Mouse (Mus musculus) urinary bladder, postnatal 0 days (tissue): ENCODE data around the gene Wfdc16. TPM values are rescaled to one million over a fixed set of nuclear protein-coding genes. Genes with fewer than 3 reads are reported as not detected.

Source experiments
- polyA plus RNA-seq: library from polyadenylated mRNA; unstranded; fragments of >200 nt; fragmentation: Nextera tagmentation; extraction: Ambion mirVana; gene quantifications from 2 replicates; pipeline ENCODE4 v1.2.1, GENCODE M21; 2015

Wfdc16 gene
- not detected in 2 replicates for polyA plus RNA-seq

DNA sequence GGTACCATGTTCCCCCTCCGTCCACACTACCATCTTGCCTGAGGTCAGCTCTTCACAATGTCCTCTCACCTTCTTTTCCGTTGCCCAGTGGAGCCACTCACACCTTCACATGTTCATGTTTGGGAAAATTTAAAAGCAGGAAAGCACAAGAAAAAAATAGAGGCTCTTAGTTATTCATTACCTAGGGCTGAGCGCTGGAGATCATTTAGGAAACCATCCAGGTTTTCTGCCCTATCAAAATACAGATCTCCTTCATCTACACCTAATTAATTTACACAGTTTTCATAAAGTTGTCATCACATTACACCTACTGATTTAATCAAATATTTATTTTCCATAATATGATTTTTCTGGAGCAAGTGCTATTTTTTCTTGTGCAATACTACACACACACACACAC is at the start of gene Wfdc16:
Wfdc16 (minus strand) TSS at position 101 of the 400 bp plus-strand sequence.

DNA sequence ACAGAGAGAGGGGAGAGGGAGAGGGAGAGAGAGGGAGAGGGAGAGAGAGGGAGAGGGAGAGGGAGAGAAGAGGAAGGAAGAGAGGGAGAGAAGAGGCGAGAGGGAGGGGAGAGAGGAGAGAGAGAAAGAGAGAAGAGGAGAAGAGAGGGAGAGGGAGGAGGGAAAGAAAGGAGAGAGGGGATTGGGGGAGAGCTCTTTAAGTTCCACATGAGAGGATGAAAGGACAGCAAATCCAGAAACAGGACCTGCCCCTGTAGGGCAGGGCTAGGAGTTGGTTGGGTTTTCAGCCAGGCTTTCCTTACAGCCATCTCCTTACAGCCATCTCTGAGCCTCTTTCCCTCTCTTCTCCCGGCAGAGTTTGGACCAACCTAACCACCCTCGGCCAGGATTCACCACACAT is 46.2 kb upstream of the Wfdc16 start, which contains the start of gene Wfdc13:
Wfdc13 (plus strand) TSS at position 301 of the 400 bp plus-strand sequence.

DNA sequence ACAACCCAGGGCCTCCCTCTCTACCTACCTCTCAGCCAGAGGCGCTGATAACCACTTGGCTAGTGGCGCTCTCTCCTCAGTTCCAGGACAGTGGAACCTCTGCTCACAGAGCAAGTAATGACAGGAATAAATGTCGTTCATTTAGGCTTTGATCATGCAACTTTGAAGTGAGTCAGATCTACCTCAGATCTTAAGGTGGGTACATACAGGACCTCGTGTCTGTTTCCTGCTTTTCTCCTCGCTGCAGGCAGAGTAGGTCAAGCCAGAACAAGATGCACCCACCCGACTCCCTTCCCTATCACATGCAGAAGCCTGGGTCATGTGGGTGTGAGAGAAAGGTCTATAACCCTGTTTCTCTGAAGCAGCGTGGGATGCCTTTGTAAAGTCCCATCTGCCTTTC is 35.4 kb upstream of the Wfdc16 start, which contains the start of gene Wfdc11:
Wfdc11 (minus strand) TSS at position 101 of the 400 bp plus-strand sequence.

DNA sequence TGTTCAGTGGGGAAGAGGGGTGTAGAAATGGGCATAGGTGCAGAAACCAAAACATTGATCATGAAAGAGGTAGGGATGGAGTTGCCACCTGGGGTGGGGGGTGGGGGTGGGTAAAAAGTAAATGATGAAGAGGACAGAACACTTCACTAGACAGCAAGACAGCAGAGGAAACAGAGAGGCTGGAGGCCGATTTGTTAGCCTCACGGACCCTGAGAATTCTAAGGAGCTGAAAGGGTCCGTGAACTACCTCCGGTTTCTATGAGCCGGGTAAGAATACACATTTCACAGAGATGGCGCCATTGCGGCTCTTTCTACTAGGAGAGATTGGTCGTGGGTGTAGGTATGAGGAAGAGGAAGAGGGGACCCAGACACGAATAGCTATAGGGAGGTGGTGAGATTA is 17.9 kb upstream of the Wfdc16 start, which contains the start of gene Wfdc9:
Wfdc9 (minus strand) TSS at position 101 of the 400 bp plus-strand sequence.

DNA sequence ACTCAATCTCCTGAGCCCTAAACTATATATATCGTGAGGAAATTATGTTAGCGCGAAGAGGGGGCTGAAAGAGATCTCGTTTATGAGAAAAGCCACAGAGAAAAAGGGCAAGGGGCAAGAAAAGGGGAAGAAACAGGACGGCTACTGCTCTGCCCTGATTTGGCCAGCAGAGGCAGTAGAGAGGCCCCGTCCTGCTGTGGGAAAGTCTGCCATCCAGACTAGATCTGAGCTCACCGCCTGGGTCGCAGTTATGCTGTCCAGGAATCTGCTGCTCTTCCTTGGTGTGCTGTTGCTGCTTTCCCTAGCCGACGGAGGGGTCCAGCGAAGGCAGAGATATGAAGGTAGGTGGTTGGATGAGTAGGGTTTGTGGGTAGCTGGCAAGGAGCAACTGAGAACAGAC is 17.3 kb upstream of the Wfdc16 start, which contains the start of gene Wfdc10:
Wfdc10 (plus strand) TSS at position 189 of the 400 bp plus-strand sequence.

DNA sequence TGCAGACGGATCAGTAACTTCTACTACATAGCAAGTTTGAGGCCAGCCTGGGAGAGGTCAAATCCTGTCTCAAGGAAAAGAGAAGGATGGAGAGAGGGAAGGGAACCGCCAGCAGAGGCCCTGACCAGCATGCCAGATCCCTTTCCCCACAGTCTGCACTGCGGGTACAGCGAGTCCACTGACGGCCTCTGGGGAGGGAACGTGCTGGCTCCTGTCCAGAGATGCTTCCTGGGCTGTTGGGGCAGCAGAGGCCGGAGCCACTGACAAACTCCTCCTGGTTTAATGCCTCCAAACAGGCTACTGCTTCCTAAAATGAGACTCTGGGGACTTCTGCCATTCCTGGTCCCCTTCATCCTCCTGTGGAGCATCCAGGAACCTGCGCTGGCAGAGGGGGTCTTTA is 25.1 kb downstream of the Wfdc16 start, which contains the start of the genes Wfdc6b and Wfdc8:
Wfdc6b (plus strand) TSS at position 52 of the 400 bp plus-strand sequence.
Wfdc8 (minus strand) TSS at position 156 of the 400 bp plus-strand sequence.

DNA sequence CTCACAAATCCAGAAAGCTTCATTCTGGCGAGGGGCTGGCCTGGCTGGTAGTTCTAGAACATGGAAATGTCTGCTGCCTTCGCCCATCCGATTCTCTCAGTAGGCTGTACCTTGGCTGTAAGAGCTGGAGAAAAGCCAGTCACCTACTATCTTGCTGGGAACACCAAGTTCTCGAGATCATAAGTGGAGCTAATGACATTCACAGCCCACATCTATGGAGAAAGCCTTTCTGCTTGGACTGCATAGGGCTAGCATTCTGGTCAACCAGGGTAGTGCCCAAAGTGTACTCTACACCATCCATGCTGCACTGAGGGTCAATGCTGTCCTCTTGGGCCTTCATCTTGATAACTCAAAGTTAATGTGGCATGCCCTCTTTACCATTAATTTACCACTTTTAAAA is 45.1 kb downstream of the Wfdc16 start, which contains the start of gene Eppin:
Eppin (minus strand) TSS at position 101 of the 400 bp plus-strand sequence.

DNA sequence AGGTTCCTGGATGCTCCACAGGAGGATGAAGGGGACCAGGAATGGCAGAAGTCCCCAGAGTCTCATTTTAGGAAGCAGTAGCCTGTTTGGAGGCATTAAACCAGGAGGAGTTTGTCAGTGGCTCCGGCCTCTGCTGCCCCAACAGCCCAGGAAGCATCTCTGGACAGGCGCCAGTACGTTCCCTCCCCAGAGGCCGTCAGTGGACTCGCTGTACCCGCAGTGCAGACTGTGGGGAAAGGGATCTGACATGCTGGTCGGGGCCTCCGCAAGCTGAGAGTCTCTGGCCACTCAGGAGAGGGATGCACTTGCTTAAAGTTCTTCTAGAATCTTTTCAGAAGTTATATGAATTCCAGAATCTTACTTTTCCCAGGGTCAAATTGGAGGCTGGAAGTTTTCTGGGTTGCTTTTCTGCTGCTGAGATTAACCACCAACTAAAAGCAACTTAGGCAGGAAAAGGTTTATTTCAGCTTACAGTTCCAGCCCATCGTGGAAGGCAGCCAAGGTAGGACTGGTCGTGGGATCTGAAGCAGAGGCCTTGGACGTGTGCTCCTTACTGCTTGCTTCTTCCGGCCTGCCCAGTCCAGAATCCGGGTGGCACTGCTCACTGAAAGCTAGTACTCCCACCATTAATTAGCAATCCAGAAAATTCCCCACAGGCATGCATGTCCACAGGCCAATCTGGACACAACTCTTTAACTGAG is 53.4 kb downstream of the Wfdc16 start, which contains the start of gene Wfdc6a:
Wfdc6a (minus strand) TSS at position 423 of the 701 bp plus-strand sequence.

Other genes starting within 250 kb of the Wfdc16 start
- 15.5 and 29.0 TPM in 2 replicates for gene Slpi, start 249.7 kb downstream of the Wfdc16 start, polyA plus RNA-seq
- gene Rbpjl, start 235.7 kb downstream of the Wfdc16 start, polyA plus RNA-seq, result 0.08 and 0.10 TPM in 2 replicates
- gene Matn4, start 233.6 kb downstream of the Wfdc16 start, polyA plus RNA-seq, result 1.9 and 2.2 TPM in 2 replicates
- 201 and 220 TPM in 2 replicates for gene Sdc4, start 194.9 kb downstream of the Wfdc16 start, polyA plus RNA-seq
- 58.1 and 67.9 TPM in 2 replicates for gene Sys1, start 181.8 kb downstream of the Wfdc16 start, polyA plus RNA-seq
- gene Gm20458, start 177.8 kb downstream of the Wfdc16 start, polyA plus RNA-seq, result 31.1 and 41.5 TPM in 2 replicates
- gene Trp53tg5, start 165.1 kb downstream of the Wfdc16 start, polyA plus RNA-seq, result not detected in 2 replicates
- 135 and 147 TPM in 2 replicates for gene Dbndd2, start 152.7 kb downstream of the Wfdc16 start, polyA plus RNA-seq
- gene Pigt, start 141.3 kb downstream of the Wfdc16 start, polyA plus RNA-seq, result 53.3 and 56.6 TPM in 2 replicates
- 273 and 294 TPM in 2 replicates for gene Wfdc2, start 76.4 kb downstream of the Wfdc16 start, polyA plus RNA-seq
- gene Spint3, start 65.3 kb downstream of the Wfdc16 start, polyA plus RNA-seq, result 1.4 and 1.5 TPM in 2 replicates
- 1.3 and 1.4 TPM in 2 replicates for gene Wfdc6a, start 53.3 kb downstream of the Wfdc16 start, polyA plus RNA-seq
- gene Eppin, start 45.2 kb downstream of the Wfdc16 start, polyA plus RNA-seq, result not detected in 2 replicates
- not detected in 2 replicates for gene Wfdc6b, start 25.3 kb downstream of the Wfdc16 start, polyA plus RNA-seq
- not detected in 2 replicates for gene Wfdc8, start 25.2 kb downstream of the Wfdc16 start, polyA plus RNA-seq
- 3.2 and 5.3 TPM in 2 replicates for gene Wfdc10, start 17.2 kb upstream of the Wfdc16 start, polyA plus RNA-seq
- gene Wfdc9, start 17.8 kb upstream of the Wfdc16 start, polyA plus RNA-seq, result not detected in 2 replicates
- not detected in 2 replicates for gene Wfdc11, start 35.3 kb upstream of the Wfdc16 start, polyA plus RNA-seq
- gene Wfdc13, start 46.3 kb upstream of the Wfdc16 start, polyA plus RNA-seq, result 2.9 and 4.6 TPM in 2 replicates
- gene Spint4, start 59.7 kb upstream of the Wfdc16 start, polyA plus RNA-seq, result not detected in 2 replicates
- not detected in 2 replicates for gene Spint5, start 76.5 kb upstream of the Wfdc16 start, polyA plus RNA-seq
- 1.6 and 1.7 TPM in 2 replicates for gene Wfdc3, start 107.1 kb upstream of the Wfdc16 start, polyA plus RNA-seq
- 38.2 and 48.9 TPM in 2 replicates for gene Dnttip1, start 107.2 kb upstream of the Wfdc16 start, polyA plus RNA-seq
- gene Ube2c, start 131.1 kb upstream of the Wfdc16 start, polyA plus RNA-seq, result 75.7 and 102 TPM in 2 replicates
- gene Tnnc2, start 141.2 kb upstream of the Wfdc16 start, polyA plus RNA-seq, result 383 and 450 TPM in 2 replicates
- 26.2 and 28.0 TPM in 2 replicates for gene Snx21, start 147.0 kb upstream of the Wfdc16 start, polyA plus RNA-seq
- gene Acot8, start 166.1 kb upstream of the Wfdc16 start, polyA plus RNA-seq, result 16.3 and 19.9 TPM in 2 replicates
- 5.0 and 5.7 TPM in 2 replicates for gene Zswim3, start 166.3 kb upstream of the Wfdc16 start, polyA plus RNA-seq
- 11.9 and 12.0 TPM in 2 replicates for gene Zswim1, start 183.9 kb upstream of the Wfdc16 start, polyA plus RNA-seq
- gene Spata25, start 189.7 kb upstream of the Wfdc16 start, polyA plus RNA-seq, result 0.36 TPM in 1 of 2 replicates, not detected in the other
- 109 and 133 TPM in 2 replicates for gene Ctsa, start 194.1 kb upstream of the Wfdc16 start, polyA plus RNA-seq
- 14.3 and 16.1 TPM in 2 replicates for gene Neurl2, start 194.7 kb upstream of the Wfdc16 start, polyA plus RNA-seq
- gene Pltp, start 218.9 kb upstream of the Wfdc16 start, polyA plus RNA-seq, result 69.8 and 90.6 TPM in 2 replicates
- 53.5 and 56.6 TPM in 2 replicates for gene Pcif1, start 240.5 kb upstream of the Wfdc16 start, polyA plus RNA-seq